ENCODE assay signal across 9 mouse cellular contexts in genomic region chr9:94534795-94535194, GRCm38 (mm10). TPM values are rescaled to one million over a fixed set of nuclear protein-coding genes. Genes with fewer than 3 reads are reported as not detected.
DNase-seq lines count a peak whose midpoint lies in the region; ATAC-seq and TF ChIP-seq lines count a peak whose summit lies in the region.
"Had no signal": no experiment of that assay in that cellular context is flagged by ENCODE, and none has a peak within 500 bp of the region (broad histone marks: within the 10 kb centered on the region; RNA-seq: fewer than 3 reads in every experiment).

No protein-coding gene starts in this region.

- peak; percentile 17 for DNase-seq in embryo, embryonic 11 days
- DNase-seq in embryo, embryonic 10 days (ENCODE audit: low spot score): no peak
- peak; percentile 51 for DNase-seq in liver, adult 2 months (ENCODE audit: extremely low read depth, low read depth, low spot score)
- DNase-seq in liver (no peak), MN1 (ENCODE audit: low spot score) (no peak)
- DNase-seq in hindbrain, embryonic 11.5 days (ENCODE audit: low spot score): no peak
- peak; percentile 65 for DNase-seq in midbrain, postnatal 0 days (ENCODE audit: low spot score)
- DNase-seq in frontal cortex, postnatal 10 days (ENCODE audit: low spot score in 2 of 2): no peak
- DNase-seq: thymus, postnatal 25 days had no signal

- no peak for TF ChIP-seq POLR2A in liver, adult 2 months (IDR thresholded peaks at IDR 0.05; ENCODE audit: extremely low read depth, insufficient read depth, low read length)

- no peak overlapping the region for H3K4me2 ChIP-seq in hindbrain, embryonic 11.5 days (replicated peaks; ENCODE audit: low read depth, low read length)
- H3K4me2 ChIP-seq in midbrain, postnatal 0 days (ENCODE audit: low read depth, low read length, poor library complexity, severe bottlenecking): peak overlapping the region; percentile 86

- no peak for TF ChIP-seq CTCF in liver, adult 2 months (IDR thresholded peaks at IDR 0.05; ENCODE audit: low read depth, low read length)
- TF ChIP-seq CTCF in midbrain, postnatal 0 days (IDR thresholded peaks at IDR 0.05): peak; percentile 72

- no peak for ATAC-seq in hindbrain, embryonic 11.5 days (ENCODE audit: low FRiP score)
- ATAC-seq in midbrain, postnatal 0 days (ENCODE audit: low FRiP score): no peak

- H3K36me3 ChIP-seq in liver, adult 2 months (ENCODE audit: control insufficient read depth, insufficient read depth, low read length): no peaks in the 10 kb centered on the region
- H3K36me3 ChIP-seq in hindbrain, embryonic 11.5 days (ENCODE audit: control insufficient read depth, insufficient read depth, low read length): no peaks in the 10 kb centered on the region
- no peaks in the 10 kb centered on the region for H3K36me3 ChIP-seq in midbrain, postnatal 0 days (ENCODE audit: insufficient read depth, low read length)

- no peaks in the 10 kb centered on the region for H3K9me3 ChIP-seq in hindbrain, embryonic 11.5 days (ENCODE audit: control insufficient read depth, low read length)
- H3K9me3 ChIP-seq in midbrain, postnatal 0 days (ENCODE audit: low read length): no peaks in the 10 kb centered on the region

- peaks cover 19% of the 10 kb centered on the region; the same call in 1 of the 2 replicates for H3K79me2 ChIP-seq in liver, adult 2 months (ENCODE audit: control insufficient read depth, insufficient read depth, low read length)

- no peak overlapping the region for H3K27ac ChIP-seq in liver, adult 2 months (replicated peaks; ENCODE audit: insufficient read depth, low read depth, low read length)
- no peak overlapping the region for H3K27ac ChIP-seq in hindbrain, embryonic 11.5 days (ENCODE audit: low read depth, low read length)
- no peak overlapping the region for H3K27ac ChIP-seq in midbrain, postnatal 0 days (ENCODE audit: low read depth, low read length)

- peaks cover 18% of the 10 kb centered on the region for H3K4me1 ChIP-seq in liver, adult 2 months (ENCODE audit: control insufficient read depth, insufficient read depth, low read length)
- 0 out of 2 replicates have a peak, but pooled peaks cover 2% of the 10 kb centered on the region for H3K4me1 ChIP-seq in hindbrain, embryonic 11.5 days (replicated peaks; ENCODE audit: control insufficient read depth, insufficient read depth, low read length)
- peaks cover 6% of the 10 kb centered on the region for H3K4me1 ChIP-seq in midbrain, postnatal 0 days (ENCODE audit: insufficient read depth, low read length)

- no peak overlapping the region for H3K9ac ChIP-seq in liver, adult 2 months (ENCODE audit: low read depth, low read length)
- H3K9ac ChIP-seq in hindbrain, embryonic 11.5 days (ENCODE audit: low read depth, low read length): no peak overlapping the region
- H3K9ac ChIP-seq in midbrain, postnatal 0 days (replicated peaks; ENCODE audit: low read length, poor library complexity, severe bottlenecking): no peak overlapping the region

- H3K27me3 ChIP-seq in liver, adult 2 months (ENCODE audit: control insufficient read depth, insufficient read depth, low read length): no peaks in the 10 kb centered on the region
- no peaks in the 10 kb centered on the region for H3K27me3 ChIP-seq in hindbrain, embryonic 11.5 days (ENCODE audit: control insufficient read depth, insufficient read depth, low read length)
- H3K27me3 ChIP-seq in midbrain, postnatal 0 days (ENCODE audit: insufficient read depth, low read length): no peaks in the 10 kb centered on the region

- H3K4me3 ChIP-seq in liver, adult 2 months (ENCODE audit: insufficient read depth, low read depth, low read length): no peak overlapping the region
- peak overlapping the region; percentile 74 for H3K4me3 ChIP-seq in hindbrain, embryonic 11.5 days (ENCODE audit: low read depth, low read length)
- H3K4me3 ChIP-seq in midbrain, postnatal 0 days (ENCODE audit: low read depth, low read length): peak overlapping the region; percentile 82

RNA-seq across cellular contexts. Expression of gene 1190002N15Rik, which starts 3.1 kb away (rescaled TPM):
- 21.8 and 23.4 TPM in 2 replicates for total RNA-seq in liver, adult 2 months (2014; rRNA removed)
- polyA plus RNA-seq in liver, adult 2 months (2012; rRNA removed): 10.0 and 10.1 TPM in 2 replicates
- 23.7 and 39.2 TPM in 2 replicates for polyA plus RNA-seq in hindbrain, embryonic 11.5 days (2014; fragmentation: Nextera tagmentation; extraction: Ambion mirVana)
- 33.1 and 35.4 TPM in 2 replicates for total RNA-seq in midbrain, postnatal 0 days (2014; rRNA removed)
- 7.8 and 8.9 TPM in 2 replicates for polyA plus RNA-seq in midbrain, postnatal 0 days (2015; fragmentation: Nextera tagmentation; extraction: Ambion mirVana)

Comparison
In these comparisons a context has a peak if more than half of its experiments do, and no peak if none do; other contexts are left out.
1. DNase-seq: peak in embryo, embryonic 11 days (single experiment), liver, adult 2 months (single experiment) and midbrain, postnatal 0 days (single experiment); none in embryo, embryonic 10 days (single experiment), liver (single experiment), hindbrain, embryonic 11.5 days (single experiment), MN1 (single experiment) and frontal cortex, postnatal 10 days (0 of 2).